Mouse (Mus musculus) liver, adult 2 months (tissue): Measurements from ENCODE around the gene Sipa1. TPM values are rescaled to one million over a fixed set of nuclear protein-coding genes. Genes with fewer than 3 reads are reported as not detected.

ENCODE experiments used
- DNase-seq: peaks from one replicate; pipeline ENCODE4 v3.0.0-alpha.2; 2011; ENCODE audit warnings: low read depth, low spot score; ENCODE audit errors: extremely low read depth
- H3K27ac ChIP-seq: fragments of 200-500 bp; replicated peaks from 2 replicates; pipeline ENCODE4 v1.5.1; 2012; ENCODE audit warnings: low read depth, mild to moderate bottlenecking, control low read depth, inconsistent platforms, low read length; ENCODE audit not compliant: insufficient read depth
- H3K27me3 ChIP-seq: fragments of 200-500 bp; 2 replicates; pipeline ENCODE4 v1.6.1; 2012; ENCODE audit warnings: mild to moderate bottlenecking, moderate library complexity, low read length, inconsistent platforms; ENCODE audit not compliant: control insufficient read depth, insufficient read depth
- H3K36me3 ChIP-seq: fragments of 200-500 bp; 2 replicates; pipeline ENCODE4 v1.6.1; 2012; ENCODE audit warnings: low read length, inconsistent platforms; ENCODE audit not compliant: control insufficient read depth, insufficient read depth
- H3K4me1 ChIP-seq: fragments of 200-500 bp; 2 replicates; pipeline ENCODE4 v1.6.1; 2011; ENCODE audit warnings: low read length; ENCODE audit not compliant: control insufficient read depth, insufficient read depth
- H3K4me3 ChIP-seq: fragments of 200-500 bp; 2 replicates; pipeline ENCODE4 v1.5.1; 2011; ENCODE audit warnings: low read depth, mild to moderate bottlenecking, control low read depth, low read length, moderate library complexity; ENCODE audit not compliant: insufficient read depth
- H3K79me2 ChIP-seq: fragments of 200-500 bp; 2 replicates; pipeline ENCODE4 v1.6.1; 2012; ENCODE audit warnings: inconsistent platforms, mild to moderate bottlenecking, low read length, moderate library complexity; ENCODE audit not compliant: control insufficient read depth, insufficient read depth
- H3K9ac ChIP-seq: fragments of 200-500 bp; 2 replicates; pipeline ENCODE4 v1.6.1; 2012; ENCODE audit warnings: low read depth, mild to moderate bottlenecking, control low read depth, inconsistent platforms, low read length
- CTCF ChIP-seq: fragments of 200-500 bp; IDR thresholded peaks from 2 replicates; pipeline ENCODE4 v1.5.1; 2011; ENCODE audit warnings: low read depth, low read length, control low read depth
- POLR2A ChIP-seq: fragments of 200-500 bp; IDR thresholded peaks from 2 replicates; pipeline ENCODE4 v1.6.1; 2011; ENCODE audit warnings: low read length, control low read depth; ENCODE audit not compliant: insufficient read depth; ENCODE audit errors: extremely low read depth
- WGBS: fragments of 180-500 bp; shearing (Covaris S2); methylation state at CpG from one replicate; pipeline ENCODE4 v1.1.7; 2018; 5-methylcytosine and 5-hydroxymethylcytosine counted together
- polyA plus RNA-seq: library from polyadenylated mRNA; depleted of rRNA; stranded (reverse); fragments of >200 nt; gene quantifications from 2 replicates; pipeline ENCODE4 v1.2.3, GENCODE M21; 2012; rRNA removed
- total RNA-seq: library from RNA; depleted of rRNA; stranded (reverse); fragments of >200 nt; gene quantifications from 2 replicates; pipeline ENCODE4 v1.2.3, GENCODE M21; 2014; rRNA removed

Gene Sipa1
- 3.4 and 4.4 TPM in 2 replicates for total RNA-seq
- polyA plus RNA-seq = 11.8 and 17.9 TPM in 2 replicates

DNA sequence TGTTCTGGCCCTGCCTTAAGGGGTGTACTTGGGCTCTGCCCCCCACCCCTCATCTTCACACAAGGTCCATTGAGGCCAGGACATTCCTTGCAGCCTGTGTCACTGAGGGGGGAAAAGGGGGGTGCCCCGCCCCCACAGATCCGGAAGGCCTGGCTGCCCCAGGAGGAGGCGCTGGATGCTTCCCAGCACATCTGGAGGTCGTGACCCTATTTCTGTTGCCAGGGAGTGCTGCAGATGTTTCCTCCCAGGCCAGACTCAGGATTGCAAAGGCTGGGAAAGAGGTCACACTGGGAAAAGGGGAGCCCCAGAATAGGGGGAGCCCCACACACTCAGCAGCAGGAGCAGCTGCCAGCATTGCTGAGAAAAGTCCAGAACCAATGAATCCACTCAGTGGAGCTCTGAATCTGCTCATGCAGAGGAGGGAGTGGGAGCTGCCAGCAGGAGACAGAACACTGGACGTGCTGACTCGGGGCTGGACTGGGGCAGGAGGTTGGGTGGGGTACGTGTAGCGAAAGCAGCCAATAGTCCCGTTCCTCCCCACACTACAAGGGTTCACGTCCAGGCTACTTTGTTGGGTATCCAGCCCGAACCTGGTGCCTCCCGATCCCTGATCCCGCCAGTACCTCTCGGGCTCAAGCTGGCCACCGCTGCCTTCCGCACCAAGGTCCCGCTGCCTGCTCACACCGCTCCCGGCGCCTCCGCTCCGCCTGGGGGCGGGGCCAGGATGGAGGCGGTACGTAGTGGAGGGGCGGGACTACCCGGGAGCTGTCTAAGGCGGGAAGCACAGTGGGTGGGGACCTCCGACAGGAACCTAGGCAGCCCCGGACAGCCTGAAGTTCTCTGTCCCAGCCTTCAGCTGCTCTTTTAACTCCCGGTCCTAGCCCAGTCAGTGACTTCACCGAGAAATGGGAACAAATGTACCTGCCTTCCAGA is at the start of gene Sipa1:
Gene Sipa1 (minus strand): TSS at position 727 of the 933 bp plus-strand sequence.
- peak within 1 kb of the TSS; percentile 33 for H3K27ac ChIP-seq
- WGBS = 4% methylated on average over 32 of the region's 32 CpGs
- no peaks in the 10 kb centered on the region for H3K36me3 ChIP-seq
- H3K4me3 ChIP-seq = peak within 1 kb of the TSS; percentile 59
- H3K27me3 ChIP-seq = no peaks in the 10 kb centered on the region
- TF ChIP-seq CTCF = no peak
- TF ChIP-seq POLR2A = peak; percentile 71
- peaks cover 3% of the 10 kb centered on the region; the same call in 1 of the 2 replicates for H3K4me1 ChIP-seq
- peak within 1 kb of the TSS; percentile 61 for H3K9ac ChIP-seq
- DNase-seq = peak; percentile 63
- peaks cover 4% of the 10 kb centered on the region; the same call in 1 of the 2 replicates for H3K79me2 ChIP-seq

- H3K4me3 ChIP-seq = no peak overlapping the region
- H3K27me3 ChIP-seq = no peaks in the 10 kb centered on the region
- H3K4me1 ChIP-seq = 0 out of 2 replicates have a peak, but pooled peaks cover 3% of the 10 kb centered on the region
- TF ChIP-seq CTCF (no peak), POLR2A (no peak)
- no peak overlapping the region for H3K27ac ChIP-seq
- H3K36me3 ChIP-seq = no peaks in the 10 kb centered on the region
- H3K9ac ChIP-seq = no peak overlapping the region
- WGBS = 82% methylated on average over 5 of the region's 5 CpGs
- no peaks in the 10 kb centered on the region for H3K79me2 ChIP-seq
- no peak for DNase-seq
Measured at GRCm38 (mm10) chr19:5713255-5713654, 49.7 kb upstream of the Sipa1 start.

DNA sequence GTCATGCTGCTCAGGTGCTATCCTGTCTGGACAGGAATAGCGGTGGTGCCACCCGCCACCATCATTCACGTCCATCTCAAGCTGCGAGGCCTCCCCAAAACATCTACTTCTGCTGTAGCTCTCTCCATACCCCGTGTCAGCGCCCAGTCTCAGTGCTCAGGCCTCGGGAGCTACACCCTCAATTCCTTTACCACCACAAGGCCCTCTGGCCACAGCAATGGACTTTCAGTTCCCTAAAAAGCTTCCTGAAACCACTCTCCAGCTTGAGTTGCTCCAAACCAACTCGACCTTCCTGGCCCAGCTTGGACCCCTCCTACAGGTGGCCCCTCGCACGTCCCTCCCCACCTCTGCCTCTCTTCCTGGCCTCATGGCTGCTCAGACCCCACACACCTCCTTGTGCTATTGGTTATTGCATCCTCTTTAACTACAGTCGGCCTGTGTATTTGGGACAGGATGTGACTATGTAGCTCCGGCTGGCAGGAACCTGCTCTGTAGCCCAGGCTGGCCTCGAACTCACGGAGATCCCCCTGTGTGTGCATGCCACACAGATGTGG is 48.5 kb upstream of the Sipa1 start:
- Histone ChIP-seq H3K4me3 (no peak overlapping the region), H3K9ac (no peak overlapping the region), H3K36me3 (no peaks in the 10 kb centered on the region), H3K79me2 (no peaks in the 10 kb centered on the region), H3K4me1 (0 out of 2 replicates have a peak, but pooled peaks cover 3% of the 10 kb centered on the region), H3K27ac (no peak overlapping the region), H3K27me3 (no peaks in the 10 kb centered on the region)
- DNase-seq = no peak
- TF ChIP-seq POLR2A (no peak), CTCF (no peak)
- WGBS = 88% methylated on average over 14 of the region's 14 CpGs

GRCm38 (mm10) chr19:5711218-5711617 is 47.7 kb upstream of the Sipa1 start:
- no peak overlapping the region for H3K9ac ChIP-seq
- 32% methylated on average over 3 of the region's 3 CpGs for WGBS
- DNase-seq = peak; percentile 44
- H3K4me1 ChIP-seq = 0 out of 2 replicates have a peak, but pooled peaks cover 3% of the 10 kb centered on the region
- no peaks in the 10 kb centered on the region for H3K27me3 ChIP-seq
- no peaks in the 10 kb centered on the region for H3K79me2 ChIP-seq
- H3K36me3 ChIP-seq = no peaks in the 10 kb centered on the region
- TF ChIP-seq CTCF (peak; percentile 80), POLR2A (no peak)
- H3K27ac ChIP-seq = no peak overlapping the region
- no peak overlapping the region for H3K4me3 ChIP-seq

- 90% methylated on average over 8 of the region's 8 CpGs for WGBS
- H3K4me1 ChIP-seq = 0 out of 2 replicates have a peak, but pooled peaks cover 3% of the 10 kb centered on the region
- no peak overlapping the region for H3K27ac ChIP-seq
- no peak for TF ChIP-seq CTCF
- TF ChIP-seq POLR2A = no peak
- no peaks in the 10 kb centered on the region for H3K36me3 ChIP-seq
- H3K4me3 ChIP-seq = no peak overlapping the region
- no peak overlapping the region for H3K9ac ChIP-seq
- DNase-seq = no peak
- no peaks in the 10 kb centered on the region for H3K79me2 ChIP-seq
- no peaks in the 10 kb centered on the region for H3K27me3 ChIP-seq
Measured at GRCm38 (mm10) chr19:5710581-5710980, 47.1 kb upstream of the Sipa1 start.

DNA sequence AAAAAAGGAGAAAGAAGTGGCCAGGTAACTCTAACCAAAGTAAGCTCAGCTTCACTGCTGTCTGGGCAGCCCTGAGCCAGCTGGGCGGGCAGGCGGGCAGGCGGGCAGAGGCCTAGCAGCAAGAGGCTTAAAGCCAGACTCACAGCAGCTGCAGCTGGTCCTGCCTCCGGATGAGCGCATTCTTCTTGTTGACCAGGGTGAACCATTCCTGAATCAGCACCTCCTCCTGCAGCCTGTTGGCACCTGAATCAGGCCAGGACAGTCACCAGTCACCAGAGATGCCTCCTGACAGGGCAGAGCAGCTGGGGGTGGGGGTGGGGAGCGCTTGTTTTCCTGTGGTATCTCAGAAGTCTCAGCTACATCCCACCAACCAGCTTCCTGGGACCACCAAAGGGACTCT is 46.6 kb upstream of the Sipa1 start:
- no peaks in the 10 kb centered on the region for H3K36me3 ChIP-seq
- 95% methylated on average over 6 of the region's 6 CpGs for WGBS
- peaks cover 5% of the 10 kb centered on the region; the same call in 1 of the 2 replicates for H3K4me1 ChIP-seq
- no peak overlapping the region for H3K4me3 ChIP-seq
- no peak overlapping the region for H3K27ac ChIP-seq
- no peaks in the 10 kb centered on the region for H3K27me3 ChIP-seq
- H3K9ac ChIP-seq = no peak overlapping the region
- H3K79me2 ChIP-seq = no peaks in the 10 kb centered on the region
- no peak for DNase-seq
- no peak for TF ChIP-seq CTCF
- no peak for TF ChIP-seq POLR2A
